Mouse (Mus musculus): ENCODE results near the gene Nat8f5. TPM values are rescaled to one million over a fixed set of nuclear protein-coding genes. Genes with fewer than 3 reads are reported as not detected.
"Not testable (repeated sequence)": the region's sequence is repeated elsewhere in the genome, so short reads cannot be mapped to it uniquely, and the experiment has no call there.

Nat8f5 gene
- total RNA-seq (2021): 1 to 10 TPM; 6.7 to 7.3 TPM
- long read RNA-seq: 0 reads

GRCm38 (mm10) chr6:85820837-85821236, at the start of gene Nat8f5, which contains the start of gene Nat8f6:
TSS of gene Nat8f5 (minus strand) at chr6:85820972.
TSS of gene Nat8f6 (minus strand) at chr6:85820954.
- no peak for DNase-seq (ENCODE audit: low spot score in 2 of 2)

GRCm38 (mm10) chr6:85869006-85869405, 48.2 kb upstream of the Nat8f5 start, which contains the start of gene Nat8f2:
TSS of gene Nat8f2 (minus strand) at chr6:85869158.
- DNase-seq (ENCODE audit: low spot score in 2 of 2): not testable (repeated sequence)

- no peak for DNase-seq (ENCODE audit: low spot score in 2 of 2)
Observed at GRCm38 (mm10) chr6:85867726-85868690, 47.2 kb upstream of the Nat8f5 start.

GRCm38 (mm10) chr6:85866995-85867394, 46.2 kb upstream of the Nat8f5 start:
- DNase-seq (ENCODE audit: low spot score in 2 of 2): not testable (repeated sequence)

GRCm38 (mm10) chr6:85866166-85866565, 45.4 kb upstream of the Nat8f5 start:
- not testable (repeated sequence) for DNase-seq (ENCODE audit: low spot score in 2 of 2)

GRCm38 (mm10) chr6:85864900-85865639, 44.3 kb upstream of the Nat8f5 start:
- DNase-seq (ENCODE audit: low spot score in 2 of 2): peak in 1 of 2 experiments; percentile 40

- DNase-seq (ENCODE audit: low spot score in 2 of 2): no peak
Observed at GRCm38 (mm10) chr6:85863840-85864239, 43.1 kb upstream of the Nat8f5 start.

- DNase-seq (ENCODE audit: low spot score in 2 of 2): no peak
Observed at GRCm38 (mm10) chr6:85863136-85863535, 42.4 kb upstream of the Nat8f5 start.

GRCm38 (mm10) chr6:85862565-85862964, 41.8 kb upstream of the Nat8f5 start:
- DNase-seq (ENCODE audit: low spot score in 2 of 2): no peak

- DNase-seq (ENCODE audit: low spot score in 2 of 2): no peak
Observed at GRCm38 (mm10) chr6:85861247-85861646, 40.5 kb upstream of the Nat8f5 start.

GRCm38 (mm10) chr6:85856194-85856678, 35.5 kb upstream of the Nat8f5 start:
- DNase-seq (ENCODE audit: low spot score in 2 of 2): peak; percentile 37 to 84

- DNase-seq (ENCODE audit: low spot score in 2 of 2): no peak
Observed at GRCm38 (mm10) chr6:85853481-85853880, 32.7 kb upstream of the Nat8f5 start.

- no peak for DNase-seq (ENCODE audit: low spot score in 2 of 2)
Observed at GRCm38 (mm10) chr6:85851062-85851773, 30.4 kb upstream of the Nat8f5 start.

GRCm38 (mm10) chr6:85849240-85849639, 28.5 kb upstream of the Nat8f5 start:
- DNase-seq (ENCODE audit: low spot score in 2 of 2): no peak

GRCm38 (mm10) chr6:85848140-85848539, 27.4 kb upstream of the Nat8f5 start:
- DNase-seq (ENCODE audit: low spot score in 2 of 2): no peak

- DNase-seq (ENCODE audit: low spot score in 2 of 2): no peak
Observed at GRCm38 (mm10) chr6:85846921-85847320, 26.1 kb upstream of the Nat8f5 start.

- DNase-seq (ENCODE audit: low spot score in 2 of 2): not testable (repeated sequence)
Observed at GRCm38 (mm10) chr6:85843677-85844458, 23.1 kb upstream of the Nat8f5 start.

- DNase-seq (ENCODE audit: low spot score in 2 of 2): peak in 1 of 2 experiments; percentile 61
Observed at GRCm38 (mm10) chr6:85839982-85840381, 19.2 kb upstream of the Nat8f5 start.

- DNase-seq (ENCODE audit: low spot score in 2 of 2): no peak
Observed at GRCm38 (mm10) chr6:85838674-85839073, 17.9 kb upstream of the Nat8f5 start.

GRCm38 (mm10) chr6:85837307-85837706, 16.5 kb upstream of the Nat8f5 start:
- DNase-seq (ENCODE audit: low spot score in 2 of 2): peak in 1 of 2 experiments; percentile 39

All from layer of hippocampus, adult 18-20 months (tissue).